Mouse (Mus musculus): ENCODE results near the gene Ccdc163. TPM values are rescaled to one million over a fixed set of nuclear protein-coding genes. Genes with fewer than 3 reads are reported as not detected.

Ccdc163 gene
- total RNA-seq, 1 experiment, result 21.9 TPM

DNA sequence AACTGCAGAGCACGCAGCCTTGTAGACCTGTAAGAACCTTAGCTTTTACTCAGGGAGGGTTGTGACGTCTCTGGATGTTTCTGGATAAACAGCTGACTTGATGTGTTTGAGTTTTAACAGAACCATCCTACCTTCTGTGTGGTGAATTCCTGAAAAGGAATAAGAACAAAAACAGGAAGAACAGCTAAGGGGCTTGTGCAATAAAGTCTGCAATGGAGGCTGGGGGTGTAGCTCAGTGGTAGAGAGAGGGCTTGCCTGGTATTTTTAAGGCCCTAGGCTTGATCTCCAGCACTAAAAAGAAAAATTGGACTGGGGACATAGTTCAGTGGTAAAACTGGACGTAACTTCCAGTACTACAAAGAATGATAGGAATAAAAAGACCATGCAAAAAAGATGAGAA lies 68.8 kb downstream of the Ccdc163 start:
- H3K4me3 ChIP-seq (ENCODE audit: insufficient read depth in 1 of 2, low read depth in 1 of 2, low read length in 2 of 2, poor library complexity in 1 of 2, severe bottlenecking in 1 of 2), result no peak overlapping the region
- no peak for DNase-seq (ENCODE audit: low read depth, low spot score)
- no peak overlapping the region for H3K27ac ChIP-seq (ENCODE audit: insufficient read depth, low read depth, low read length, poor library complexity, severe bottlenecking)
- TF ChIP-seq ZNF384 (IDR thresholded peaks at IDR 0.05; ENCODE audit: low read depth, low read length), result no peak
- TF ChIP-seq HCFC1 (IDR thresholded peaks at IDR 0.05; ENCODE audit: borderline replicate concordance, insufficient read depth, low read length), result no peak
- no peak for TF ChIP-seq ZC3H11A (IDR thresholded peaks at IDR 0.05; ENCODE audit: borderline replicate concordance, low read depth, low read length)
- H3K9me3 ChIP-seq (ENCODE audit: control insufficient read depth, insufficient read depth, low read depth, low read length), result no peaks in the 10 kb centered on the region
- no peaks in the 10 kb centered on the region for H3K36me3 ChIP-seq (ENCODE audit: control insufficient read depth, insufficient read depth, low read length, poor library complexity, severe bottlenecking)
- in situ Hi-C loops (cut with MboI; ENCODE audit: low sequenced_read_pairs in 2 of 2, unreplicated experiment in 2 of 2), result no loop called here
- no peak overlapping the region for H3K9ac ChIP-seq (ENCODE audit: insufficient read depth, low read depth, low read length, poor library complexity, severe bottlenecking)
- peaks cover 9 to 13% of the 10 kb centered on the region in 2 experiments for H3K4me1 ChIP-seq (ENCODE audit: control insufficient read depth in 2 of 2, insufficient read depth in 2 of 2, low read length in 2 of 2, poor library complexity in 1 of 2)

GRCm38 (mm10) chr4:116780541-116780940 lies 72.2 kb downstream of the Ccdc163 start:
- Histone ChIP-seq H3K9ac (ENCODE audit: insufficient read depth, low read depth, low read length, poor library complexity, severe bottlenecking) (no peak overlapping the region), H3K9me3 (ENCODE audit: control insufficient read depth, insufficient read depth, low read depth, low read length) (no peaks in the 10 kb centered on the region), H3K4me1 (ENCODE audit: control insufficient read depth in 2 of 2, insufficient read depth in 2 of 2, low read length in 2 of 2, poor library complexity in 1 of 2) (peaks cover 17% of the 10 kb centered on the region in 2 experiments), H3K4me3 (ENCODE audit: insufficient read depth in 1 of 2, low read depth in 1 of 2, low read length in 2 of 2, poor library complexity in 1 of 2, severe bottlenecking in 1 of 2) (no peak overlapping the region), H3K27ac (ENCODE audit: insufficient read depth, low read depth, low read length, poor library complexity, severe bottlenecking) (peak overlapping the region; percentile 38; the same call in 1 of the 2 replicates), H3K36me3 (ENCODE audit: control insufficient read depth, insufficient read depth, low read length, poor library complexity, severe bottlenecking) (no peaks in the 10 kb centered on the region)
- DNase-seq (ENCODE audit: low read depth, low spot score), result peak; percentile 63
- no peak for TF ChIP-seq ZC3H11A (IDR thresholded peaks at IDR 0.05; ENCODE audit: borderline replicate concordance, low read depth, low read length)
- TF ChIP-seq HCFC1 (IDR thresholded peaks at IDR 0.05; ENCODE audit: borderline replicate concordance, insufficient read depth, low read length), result no peak
- no peak for TF ChIP-seq CHD2 (IDR thresholded peaks at IDR 0.05; ENCODE audit: low read depth, low read length)
- no peak for TF ChIP-seq ZNF384 (IDR thresholded peaks at IDR 0.05; ENCODE audit: low read depth, low read length)
- TF ChIP-seq MAFK (IDR thresholded peaks at IDR 0.05; ENCODE audit: insufficient read depth, low read depth, low read length), result no peak
- in situ Hi-C loops (cut with MboI; ENCODE audit: low sequenced_read_pairs in 2 of 2, unreplicated experiment in 2 of 2), result loop anchor here in 1 of 2 experiments (10.0 kb wide), 1 partner anchor 66 kb away; no protein-coding TSS in a partner anchor

DNA sequence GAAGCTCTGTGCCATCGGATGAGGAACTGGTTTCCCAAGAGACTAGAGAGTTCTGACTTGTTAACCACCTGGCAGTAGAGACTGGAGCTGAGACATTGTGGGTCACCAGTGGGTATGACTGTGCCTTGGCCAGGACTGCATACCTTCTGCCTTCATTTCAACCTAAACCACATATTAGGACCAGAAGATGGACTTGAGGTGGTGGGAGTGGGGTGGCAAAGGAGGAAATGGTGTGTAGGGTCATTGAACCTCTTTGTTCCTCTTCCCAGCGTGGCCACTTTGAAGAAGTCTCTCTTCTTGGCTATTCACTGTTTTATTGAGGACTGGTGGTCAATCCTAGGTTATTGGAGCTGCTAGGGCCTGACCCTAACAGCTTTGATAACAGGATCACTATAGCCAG lies 73.1 kb downstream of the Ccdc163 start:
- H3K36me3 ChIP-seq (ENCODE audit: control insufficient read depth, insufficient read depth, low read length, poor library complexity, severe bottlenecking), result no peaks in the 10 kb centered on the region
- no peak overlapping the region for H3K9ac ChIP-seq (ENCODE audit: insufficient read depth, low read depth, low read length, poor library complexity, severe bottlenecking)
- in situ Hi-C loops (cut with MboI; ENCODE audit: low sequenced_read_pairs in 2 of 2, unreplicated experiment in 2 of 2), result loop anchor here in 1 of 2 experiments (10.0 kb wide), 1 partner anchor 67 kb away; no protein-coding TSS in a partner anchor
- DNase-seq (ENCODE audit: low read depth, low spot score), result no peak
- H3K4me3 ChIP-seq (ENCODE audit: insufficient read depth in 1 of 2, low read depth in 1 of 2, low read length in 2 of 2, poor library complexity in 1 of 2, severe bottlenecking in 1 of 2), result no peak overlapping the region
- no peak for TF ChIP-seq ZNF384 (IDR thresholded peaks at IDR 0.05; ENCODE audit: low read depth, low read length)
- TF ChIP-seq MAFK (IDR thresholded peaks at IDR 0.05; ENCODE audit: insufficient read depth, low read depth, low read length), result no peak
- no peak for TF ChIP-seq CHD2 (IDR thresholded peaks at IDR 0.05; ENCODE audit: low read depth, low read length)
- TF ChIP-seq ZC3H11A (IDR thresholded peaks at IDR 0.05; ENCODE audit: borderline replicate concordance, low read depth, low read length), result no peak
- TF ChIP-seq HCFC1 (IDR thresholded peaks at IDR 0.05; ENCODE audit: borderline replicate concordance, insufficient read depth, low read length), result no peak
- H3K9me3 ChIP-seq (ENCODE audit: control insufficient read depth, insufficient read depth, low read depth, low read length), result no peaks in the 10 kb centered on the region
- peaks cover 17% of the 10 kb centered on the region in 2 experiments for H3K4me1 ChIP-seq (ENCODE audit: control insufficient read depth in 2 of 2, insufficient read depth in 2 of 2, low read length in 2 of 2, poor library complexity in 1 of 2)
- H3K27ac ChIP-seq (ENCODE audit: insufficient read depth, low read depth, low read length, poor library complexity, severe bottlenecking), result peak overlapping the region; percentile 38; the same call in 1 of the 2 replicates

GRCm38 (mm10) chr4:116782171-116782570 lies 73.9 kb downstream of the Ccdc163 start:
- H3K4me1 ChIP-seq (ENCODE audit: control insufficient read depth in 2 of 2, insufficient read depth in 2 of 2, low read length in 2 of 2, poor library complexity in 1 of 2), result peaks cover 17% of the 10 kb centered on the region in 2 experiments
- TF ChIP-seq HCFC1 (IDR thresholded peaks at IDR 0.05; ENCODE audit: borderline replicate concordance, insufficient read depth, low read length) (no peak), CHD2 (IDR thresholded peaks at IDR 0.05; ENCODE audit: low read depth, low read length) (no peak), ZC3H11A (IDR thresholded peaks at IDR 0.05; ENCODE audit: borderline replicate concordance, low read depth, low read length) (no peak), MAFK (IDR thresholded peaks at IDR 0.05; ENCODE audit: insufficient read depth, low read depth, low read length) (no peak), ZNF384 (IDR thresholded peaks at IDR 0.05; ENCODE audit: low read depth, low read length) (no peak)
- peak overlapping the region; percentile 95; the same call in 1 of the 2 replicates for H3K27ac ChIP-seq (ENCODE audit: insufficient read depth, low read depth, low read length, poor library complexity, severe bottlenecking)
- no peak overlapping the region for H3K9ac ChIP-seq (ENCODE audit: insufficient read depth, low read depth, low read length, poor library complexity, severe bottlenecking)
- no peaks in the 10 kb centered on the region for H3K36me3 ChIP-seq (ENCODE audit: control insufficient read depth, insufficient read depth, low read length, poor library complexity, severe bottlenecking)
- H3K9me3 ChIP-seq (ENCODE audit: control insufficient read depth, insufficient read depth, low read depth, low read length), result no peaks in the 10 kb centered on the region
- in situ Hi-C loops (cut with MboI; ENCODE audit: low sequenced_read_pairs in 2 of 2, unreplicated experiment in 2 of 2), result loop anchor here in 1 of 2 experiments (10.0 kb wide), 1 partner anchor 67 kb away; no protein-coding TSS in a partner anchor
- H3K4me3 ChIP-seq (ENCODE audit: insufficient read depth in 1 of 2, low read depth in 1 of 2, low read length in 2 of 2, poor library complexity in 1 of 2, severe bottlenecking in 1 of 2), result no peak overlapping the region
- peak; percentile 43 for DNase-seq (ENCODE audit: low read depth, low spot score)

All from ES-E14 (cell line).